Mouse (Mus musculus): ENCODE measurements around the gene Mphosph9. TPM values are rescaled to one million over a fixed set of nuclear protein-coding genes. Genes with fewer than 3 reads are reported as not detected.

The Mphosph9 gene
- polyA plus RNA-seq, 2 experiments: 3.4 to 4.2 TPM

DNA sequence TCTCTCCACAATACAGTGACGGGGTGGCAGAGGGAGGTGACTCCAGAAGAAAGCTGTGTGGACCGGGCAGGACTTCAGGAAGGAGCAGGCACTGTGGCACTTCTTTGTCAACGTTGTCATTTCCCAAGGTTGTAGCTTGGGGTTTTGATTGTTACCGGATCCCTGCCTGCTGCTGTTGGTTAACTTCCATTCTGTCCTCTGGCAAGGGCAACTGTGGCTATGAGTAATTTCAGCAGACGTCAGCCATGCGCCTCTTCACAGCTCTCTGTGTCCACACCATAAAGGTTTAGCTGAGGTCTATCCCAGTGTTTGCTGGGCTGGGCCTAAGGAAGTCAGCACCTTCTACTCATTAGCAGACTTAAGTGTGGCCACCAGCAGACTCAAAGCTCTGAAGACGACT, 82.9 kb downstream of the Mphosph9 start:
- H3K4me3 ChIP-seq (ENCODE audit: insufficient read depth in 1 of 2, low read depth in 2 of 2, low read length in 2 of 2): no peak overlapping the region
- H3K27me3 ChIP-seq (ENCODE audit: control insufficient read depth, insufficient read depth, low read length): no peaks in the 10 kb centered on the region
- no peak for ATAC-seq (ENCODE audit: insufficient read depth)
- H3K9ac ChIP-seq (replicated peaks): no peak overlapping the region
- H3K27ac ChIP-seq: no peak overlapping the region
- H3K4me2 ChIP-seq (ENCODE audit: low read depth): no peak overlapping the region
- peaks cover 11 to 28% of the 10 kb centered on the region in 2 experiments for H3K4me1 ChIP-seq (replicated peaks; ENCODE audit: control insufficient read depth in 2 of 2, insufficient read depth in 2 of 2, low read length in 1 of 2)
- TF ChIP-seq CTCF (IDR thresholded peaks at IDR 0.05; ENCODE audit: low read depth) (no peak), EP300 (IDR thresholded peaks at IDR 0.05; ENCODE audit: low read depth) (no peak)
- no peaks in the 10 kb centered on the region for H3K9me3 ChIP-seq (ENCODE audit: control insufficient read depth, low read length)
- DNase-seq (ENCODE audit: low read depth in 3 of 3, low spot score in 3 of 3): no peak
- H3K36me3 ChIP-seq (replicated peaks; ENCODE audit: control insufficient read depth, insufficient read depth, low read depth): no peaks in the 10 kb centered on the region; the same call in 1 of the 2 replicates
- whole genome bisulfite sequencing (ENCODE audit: insufficient replicate concordance): 77% methylated on average over 7 of the region's 7 CpGs

GRCm38 (mm10) chr5:124244449-124244848, 83.3 kb downstream of the Mphosph9 start:
- TF ChIP-seq CTCF (IDR thresholded peaks at IDR 0.05; ENCODE audit: low read depth) (no peak), EP300 (IDR thresholded peaks at IDR 0.05; ENCODE audit: low read depth) (no peak)
- no peak overlapping the region for H3K27ac ChIP-seq
- H3K4me3 ChIP-seq (ENCODE audit: insufficient read depth in 1 of 2, low read depth in 2 of 2, low read length in 2 of 2): no peak overlapping the region
- no peak overlapping the region for H3K9ac ChIP-seq (replicated peaks)
- H3K9me3 ChIP-seq (ENCODE audit: control insufficient read depth, low read length): no peaks in the 10 kb centered on the region
- H3K36me3 ChIP-seq (replicated peaks; ENCODE audit: control insufficient read depth, insufficient read depth, low read depth): no peaks in the 10 kb centered on the region; the same call in 1 of the 2 replicates
- DNase-seq (ENCODE audit: low read depth in 3 of 3, low spot score in 3 of 3) (no peak), ATAC-seq (ENCODE audit: insufficient read depth) (no peak)
- no peak overlapping the region for H3K4me2 ChIP-seq (ENCODE audit: low read depth)
- WGBS (ENCODE audit: insufficient replicate concordance): 88% methylated on average over 8 of the region's 8 CpGs
- no peaks in the 10 kb centered on the region for H3K27me3 ChIP-seq (ENCODE audit: control insufficient read depth, insufficient read depth, low read length)
- peaks cover 11 to 28% of the 10 kb centered on the region in 2 experiments for H3K4me1 ChIP-seq (replicated peaks; ENCODE audit: control insufficient read depth in 2 of 2, insufficient read depth in 2 of 2, low read length in 1 of 2)

GRCm38 (mm10) chr5:124243236-124243901, 84.4 kb downstream of the Mphosph9 start:
- WGBS (ENCODE audit: insufficient replicate concordance): 82% methylated on average over 9 of the region's 9 CpGs

GRCm38 (mm10) chr5:124241686-124242444, 85.9 kb downstream of the Mphosph9 start:
- TF ChIP-seq CTCF (IDR thresholded peaks at IDR 0.05; ENCODE audit: low read depth): no peak
- TF ChIP-seq EP300 (IDR thresholded peaks at IDR 0.05; ENCODE audit: low read depth): no peak
- Histone ChIP-seq H3K36me3 (replicated peaks; ENCODE audit: control insufficient read depth, insufficient read depth, low read depth) (no peaks in the 10 kb centered on the region; the same call in 1 of the 2 replicates), H3K4me3 (ENCODE audit: insufficient read depth in 1 of 2, low read depth in 2 of 2, low read length in 2 of 2) (no peak overlapping the region), H3K27me3 (ENCODE audit: control insufficient read depth, insufficient read depth, low read length) (no peaks in the 10 kb centered on the region), H3K4me2 (ENCODE audit: low read depth) (no peak overlapping the region), H3K9ac (replicated peaks) (no peak overlapping the region), H3K4me1 (replicated peaks; ENCODE audit: control insufficient read depth in 2 of 2, insufficient read depth in 2 of 2, low read length in 1 of 2) (peaks cover under 1 to 11% of the 10 kb centered on the region in 2 experiments; a peak in 3 of 4 replicates), H3K27ac (no peak overlapping the region), H3K9me3 (ENCODE audit: control insufficient read depth, low read length) (no peaks in the 10 kb centered on the region)
- ATAC-seq (ENCODE audit: insufficient read depth) (no peak), DNase-seq (ENCODE audit: low read depth in 3 of 3, low spot score in 3 of 3) (no peak)
- 39% methylated on average over 10 of the region's 10 CpGs for WGBS (ENCODE audit: insufficient replicate concordance)

More at GRCm38 (mm10) chr5:124243236-124243901, 84.4 kb downstream of the Mphosph9 start:
- no peaks in the 10 kb centered on the region for H3K9me3 ChIP-seq (ENCODE audit: control insufficient read depth, low read length)
- no peak overlapping the region for H3K4me2 ChIP-seq (ENCODE audit: low read depth)
- no peaks in the 10 kb centered on the region for H3K27me3 ChIP-seq (ENCODE audit: control insufficient read depth, insufficient read depth, low read length)
- peaks cover 7 to 23% of the 10 kb centered on the region in 2 experiments for H3K4me1 ChIP-seq (replicated peaks; ENCODE audit: control insufficient read depth in 2 of 2, insufficient read depth in 2 of 2, low read length in 1 of 2)
- no peak for TF ChIP-seq CTCF (IDR thresholded peaks at IDR 0.05; ENCODE audit: low read depth)
- H3K27ac ChIP-seq: no peak overlapping the region
- DNase-seq (ENCODE audit: low read depth in 3 of 3, low spot score in 3 of 3) (no peak), ATAC-seq (ENCODE audit: insufficient read depth) (no peak)
- no peak overlapping the region for H3K4me3 ChIP-seq (ENCODE audit: insufficient read depth in 1 of 2, low read depth in 2 of 2, low read length in 2 of 2)
- no peak overlapping the region for H3K9ac ChIP-seq (replicated peaks)
- H3K36me3 ChIP-seq (replicated peaks; ENCODE audit: control insufficient read depth, insufficient read depth, low read depth): no peaks in the 10 kb centered on the region; the same call in 1 of the 2 replicates
